Mouse (Mus musculus) megakaryocyte, embryonic 14.5 days (primary cell): ENCODE measurements at regions not wholly inside any gene's neighbourhood (a gene's known extent, or its start where the extent isn't known, plus 50 kb on each side); places are given as distances from the start of the nearest gene placed in this dataset.

Experiments used
- H3K27me3 ChIP-seq: replicated peaks from 2 replicates; pipeline ENCODE3; 2012; ENCODE audit warnings: inconsistent platforms
- H3K36me3 ChIP-seq: replicated peaks from 2 replicates; pipeline ENCODE3; 2012; ENCODE audit warnings: low read length, inconsistent platforms, mixed read lengths
- H3K4me1 ChIP-seq: 2 replicates; pipeline ENCODE4 v1.6.1; 2012; ENCODE audit warnings: inconsistent platforms
- H3K4me3 ChIP-seq: replicated peaks from 2 replicates; pipeline ENCODE3; 2012; ENCODE audit warnings: moderate library complexity, mild to moderate bottlenecking, inconsistent platforms
- H3K9me3 ChIP-seq: 2 replicates; pipeline ENCODE4 v1.6.1; 2012; ENCODE audit warnings: inconsistent platforms
- FLI1 ChIP-seq: IDR thresholded peaks from 2 replicates; pipeline ENCODE4 v1.6.1; 2012; ENCODE audit warnings: low read length, inconsistent platforms, mixed read lengths
- GATA1 ChIP-seq: IDR thresholded peaks from 3 replicates; pipeline ENCODE4 v1.6.1; 2012; ENCODE audit warnings: mixed read lengths, low read length, inconsistent platforms, borderline replicate concordance

GRCm38 (mm10) chr1:71898198-71898597 lies 245.2 kb upstream of the Fn1 start:
- Histone ChIP-seq H3K9me3 (peaks cover 28% of the 10 kb centered on the region), H3K4me3 (no peak overlapping the region), H3K27me3 (no peaks in the 10 kb centered on the region), H3K36me3 (no peaks in the 10 kb centered on the region), H3K4me1 (no peaks in the 10 kb centered on the region)
- TF ChIP-seq FLI1 (no peak), GATA1 (no peak)

GRCm38 (mm10) chr1:71897464-71898051 lies 244.6 kb upstream of the Fn1 start:
- Histone ChIP-seq H3K4me3 (no peak overlapping the region), H3K9me3 (peaks cover 28% of the 10 kb centered on the region), H3K36me3 (no peaks in the 10 kb centered on the region), H3K4me1 (no peaks in the 10 kb centered on the region), H3K27me3 (no peaks in the 10 kb centered on the region)
- no peak for TF ChIP-seq FLI1
- no peak for TF ChIP-seq GATA1

GRCm38 (mm10) chr1:71896141-71896725 lies 243.2 kb upstream of the Fn1 start:
- no peaks in the 10 kb centered on the region for H3K27me3 ChIP-seq
- no peaks in the 10 kb centered on the region for H3K4me1 ChIP-seq
- no peaks in the 10 kb centered on the region for H3K36me3 ChIP-seq
- H3K4me3 ChIP-seq, result no peak overlapping the region
- peaks cover 31% of the 10 kb centered on the region for H3K9me3 ChIP-seq
- TF ChIP-seq FLI1 (no peak), GATA1 (no peak)

- Histone ChIP-seq H3K36me3 (no peaks in the 10 kb centered on the region), H3K9me3 (peaks cover 23% of the 10 kb centered on the region), H3K27me3 (no peaks in the 10 kb centered on the region), H3K4me1 (no peaks in the 10 kb centered on the region), H3K4me3 (no peak overlapping the region)
- TF ChIP-seq GATA1, result no peak
- TF ChIP-seq FLI1, result no peak
Observed at GRCm38 (mm10) chr1:71893636-71894035, 240.6 kb upstream of the Fn1 start.

- H3K4me1 ChIP-seq, result no peaks in the 10 kb centered on the region
- H3K4me3 ChIP-seq, result no peak overlapping the region
- no peaks in the 10 kb centered on the region for H3K36me3 ChIP-seq
- no peak for TF ChIP-seq FLI1
- TF ChIP-seq GATA1, result no peak
- no peaks in the 10 kb centered on the region for H3K27me3 ChIP-seq
- H3K9me3 ChIP-seq, result peaks cover 31% of the 10 kb centered on the region
Observed at GRCm38 (mm10) chr1:71887809-71888208, 234.8 kb upstream of the Fn1 start.

GRCm38 (mm10) chr1:71886903-71887302 lies 233.9 kb upstream of the Fn1 start:
- Histone ChIP-seq H3K4me3 (no peak overlapping the region), H3K4me1 (no peaks in the 10 kb centered on the region), H3K36me3 (no peaks in the 10 kb centered on the region), H3K9me3 (peaks cover 27% of the 10 kb centered on the region), H3K27me3 (no peaks in the 10 kb centered on the region)
- no peak for TF ChIP-seq GATA1

GRCm38 (mm10) chr1:71886233-71886632 lies 233.2 kb upstream of the Fn1 start:
- no peaks in the 10 kb centered on the region for H3K27me3 ChIP-seq
- no peak for TF ChIP-seq FLI1
- no peak for TF ChIP-seq GATA1
- H3K36me3 ChIP-seq, result no peaks in the 10 kb centered on the region
- no peak overlapping the region for H3K4me3 ChIP-seq
- peaks cover 27% of the 10 kb centered on the region for H3K9me3 ChIP-seq
- H3K4me1 ChIP-seq, result no peaks in the 10 kb centered on the region

- Histone ChIP-seq H3K27me3 (no peaks in the 10 kb centered on the region), H3K4me1 (no peaks in the 10 kb centered on the region)
Observed at GRCm38 (mm10) chr1:71881851-71882250, 228.9 kb upstream of the Fn1 start.

GRCm38 (mm10) chr1:71881191-71881590 lies 228.2 kb upstream of the Fn1 start:
- H3K4me1 ChIP-seq, result no peaks in the 10 kb centered on the region
- no peaks in the 10 kb centered on the region for H3K27me3 ChIP-seq
- H3K9me3 ChIP-seq, result peaks cover 15% of the 10 kb centered on the region
- H3K4me3 ChIP-seq, result no peak overlapping the region
- no peak for TF ChIP-seq GATA1
- no peak for TF ChIP-seq FLI1
- H3K36me3 ChIP-seq, result no peaks in the 10 kb centered on the region

More at GRCm38 (mm10) chr1:71881851-71882250, 228.9 kb upstream of the Fn1 start:
- Histone ChIP-seq H3K9me3 (peaks cover 18% of the 10 kb centered on the region), H3K36me3 (no peaks in the 10 kb centered on the region), H3K4me3 (no peak overlapping the region)
- TF ChIP-seq GATA1 (no peak), FLI1 (no peak)

- H3K4me1 ChIP-seq, result no peaks in the 10 kb centered on the region
- TF ChIP-seq FLI1, result no peak
- TF ChIP-seq GATA1, result no peak
- no peaks in the 10 kb centered on the region for H3K27me3 ChIP-seq
- H3K36me3 ChIP-seq, result no peaks in the 10 kb centered on the region
- H3K4me3 ChIP-seq, result no peak overlapping the region
- peaks cover 10% of the 10 kb centered on the region for H3K9me3 ChIP-seq
Observed at GRCm38 (mm10) chr1:71880480-71880879, 227.5 kb upstream of the Fn1 start.
